ENCODE assay signal across 8 mouse cellular contexts in genomic region chr11:70074379-70075071, GRCm38 (mm10). TPM values are rescaled to one million over a fixed set of nuclear protein-coding genes. Genes with fewer than 3 reads are reported as not detected.
DNase-seq lines count a peak whose midpoint lies in the region; ATAC-seq and TF ChIP-seq lines count a peak whose summit lies in the region.

No protein-coding gene starts in this region.

- 0 out of 2 replicates have a peak, but pooled peaks have one; percentile 20 for ATAC-seq in embryonic facial prominence, embryonic 13.5 days (ENCODE audit: insufficient number of reproducible peaks, insufficient read depth, low FRiP score, low TSS enrichment, low read depth)
- peak; percentile 72 for ATAC-seq in heart, embryonic 12.5 days (ENCODE audit: insufficient number of reproducible peaks, low FRiP score)
- ATAC-seq in liver, embryonic 15.5 days (ENCODE audit: insufficient read depth) = no peak
- ATAC-seq in stomach, embryonic 15.5 days (ENCODE audit: insufficient read depth, low FRiP score, low read depth) = no peak; the same call in 1 of the 2 replicates

- peak; percentile 89 for DNase-seq in adrenal gland, postnatal 25 days
- peak; percentile 86 to 94 for DNase-seq in kidney, postnatal 25 days
- peak; percentile 72 for DNase-seq in neural tube, embryonic 10.5 days (ENCODE audit: extremely low spot score, low spot score)

- 37% methylated on average over 17 of the region's 17 CpGs for WGBS in embryonic facial prominence, embryonic 13.5 days
- 32% methylated on average over 17 of the region's 17 CpGs for WGBS in heart, embryonic 12.5 days
- 29% methylated on average over 17 of the region's 17 CpGs for WGBS in liver, embryonic 15.5 days (ENCODE audit: insufficient replicate concordance)
- 33% methylated on average over 17 of the region's 17 CpGs for WGBS in stomach, embryonic 15.5 days

- H3K79me3 ChIP-seq in C2C12 (ENCODE audit: low read depth) = no peaks in the 10 kb centered on the region

- peak; percentile 90 for TF ChIP-seq CTCF in C2C12 (IDR thresholded peaks at IDR 0.05; ENCODE audit: control insufficient read depth, insufficient read depth, insufficient read length)

- H3K79me2 ChIP-seq in C2C12 (ENCODE audit: control insufficient read depth, insufficient read depth) = no peaks in the 10 kb centered on the region

- no peak overlapping the region for H3K27ac ChIP-seq in embryonic facial prominence, embryonic 13.5 days
- H3K27ac ChIP-seq in heart, embryonic 12.5 days (ENCODE audit: poor library complexity, severe bottlenecking) = 0 out of 2 replicates have a peak overlapping the region, but pooled peaks have one; percentile 31
- H3K27ac ChIP-seq in liver, embryonic 15.5 days (replicated peaks) = peak overlapping the region; percentile 78
- H3K27ac ChIP-seq in stomach, embryonic 15.5 days = no peak overlapping the region

- H3K36me3 ChIP-seq in C2C12 (ENCODE audit: control insufficient read depth, insufficient read depth) = no peaks in the 10 kb centered on the region
- no peaks in the 10 kb centered on the region for H3K36me3 ChIP-seq in embryonic facial prominence, embryonic 13.5 days
- no peaks in the 10 kb centered on the region for H3K36me3 ChIP-seq in heart, embryonic 12.5 days
- no peaks in the 10 kb centered on the region for H3K36me3 ChIP-seq in liver, embryonic 15.5 days (replicated peaks)
- H3K36me3 ChIP-seq in stomach, embryonic 15.5 days = no peaks in the 10 kb centered on the region

- H3K4me3 ChIP-seq in C2C12 (ENCODE audit: insufficient read depth, poor library complexity, severe bottlenecking) = no peak overlapping the region
- no peak overlapping the region for H3K4me3 ChIP-seq in embryonic facial prominence, embryonic 13.5 days
- no peak overlapping the region for H3K4me3 ChIP-seq in heart, embryonic 12.5 days
- no peak overlapping the region for H3K4me3 ChIP-seq in liver, embryonic 15.5 days (replicated peaks)
- no peak overlapping the region for H3K4me3 ChIP-seq in stomach, embryonic 15.5 days (replicated peaks)

- H3K4me2 ChIP-seq in embryonic facial prominence, embryonic 13.5 days = peak overlapping the region; percentile 33; the same call in 1 of the 2 replicates
- peak overlapping the region; percentile 26 for H3K4me2 ChIP-seq in heart, embryonic 12.5 days
- H3K4me2 ChIP-seq in liver, embryonic 15.5 days = peak overlapping the region; percentile 51
- H3K4me2 ChIP-seq in stomach, embryonic 15.5 days = 0 out of 2 replicates have a peak overlapping the region, but pooled peaks have one; percentile 26

- H3K4me1 ChIP-seq in embryonic facial prominence, embryonic 13.5 days = peaks cover 3% of the 10 kb centered on the region; the same call in 1 of the 2 replicates
- 0 out of 2 replicates have a peak, but pooled peaks cover 5% of the 10 kb centered on the region for H3K4me1 ChIP-seq in heart, embryonic 12.5 days (replicated peaks)
- peaks cover 45% of the 10 kb centered on the region for H3K4me1 ChIP-seq in liver, embryonic 15.5 days (replicated peaks)
- no peaks in the 10 kb centered on the region for H3K4me1 ChIP-seq in stomach, embryonic 15.5 days

- H3K9me3 ChIP-seq in embryonic facial prominence, embryonic 13.5 days = no peaks in the 10 kb centered on the region
- no peaks in the 10 kb centered on the region for H3K9me3 ChIP-seq in heart, embryonic 12.5 days (replicated peaks)
- no peaks in the 10 kb centered on the region for H3K9me3 ChIP-seq in liver, embryonic 15.5 days (replicated peaks)
- H3K9me3 ChIP-seq in stomach, embryonic 15.5 days = no peaks in the 10 kb centered on the region

- H3K27me3 ChIP-seq in C2C12 (ENCODE audit: control insufficient read depth, insufficient read depth, insufficient read length) = no peaks in the 10 kb centered on the region
- 0 out of 2 replicates have a peak, but pooled peaks cover 4% of the 10 kb centered on the region for H3K27me3 ChIP-seq in embryonic facial prominence, embryonic 13.5 days
- 0 out of 2 replicates have a peak, but pooled peaks cover 6% of the 10 kb centered on the region for H3K27me3 ChIP-seq in heart, embryonic 12.5 days (replicated peaks)
- 0 out of 2 replicates have a peak, but pooled peaks cover 6% of the 10 kb centered on the region for H3K27me3 ChIP-seq in liver, embryonic 15.5 days
- no peaks in the 10 kb centered on the region for H3K27me3 ChIP-seq in stomach, embryonic 15.5 days (replicated peaks)

- no peak overlapping the region for H3K9ac ChIP-seq in embryonic facial prominence, embryonic 13.5 days
- H3K9ac ChIP-seq in heart, embryonic 12.5 days = no peak overlapping the region
- H3K9ac ChIP-seq in liver, embryonic 15.5 days = no peak overlapping the region
- no peak overlapping the region for H3K9ac ChIP-seq in stomach, embryonic 15.5 days

- peak overlapping the region; percentile 51 for H3ac ChIP-seq in C2C12 (ENCODE audit: control insufficient read depth, insufficient read length, low read depth)

TF ChIP-seq in C2C12, 6 proteins besides CTCF, POLR2A, EP300 and RAD21:
- peak; percentile 68 for TF ChIP-seq MAX (IDR thresholded peaks at IDR 0.05)
- no peak for TF ChIP-seq USF1 (IDR thresholded peaks at IDR 0.05; ENCODE audit: low read depth)
- TF ChIP-seq CEBPB (IDR thresholded peaks at IDR 0.05; ENCODE audit: low read depth) = peak; percentile 99

RNA-seq across cellular contexts. Expression of gene Asgr2, which starts 17.9 kb away (rescaled TPM):
- polyA plus RNA-seq in C2C12 (2012; fragmentation: generic; extraction: Trizol) = 1.3 TPM
- 2.9 and 4.1 TPM in 2 replicates for total RNA-seq in adrenal gland, postnatal 25 days (2021)
- not detected in 2 replicates for polyA plus RNA-seq in embryonic facial prominence, embryonic 13.5 days (2015; fragmentation: Nextera tagmentation; extraction: Ambion mirVana)
- not detected in 2 replicates for polyA plus RNA-seq in heart, embryonic 12.5 days (2016; fragmentation: Nextera tagmentation; extraction: Ambion mirVana)
- 10.7 and 13.0 TPM in 2 replicates for polyA plus RNA-seq in liver, embryonic 15.5 days (2015; fragmentation: Nextera tagmentation; extraction: Ambion mirVana)
- polyA plus RNA-seq in stomach, embryonic 15.5 days (2015; fragmentation: Nextera tagmentation; extraction: Ambion mirVana) = 0.81 and 0.85 TPM in 2 replicates

RNA-seq across cellular contexts. Expression of gene Asgr1, which starts 20.6 kb away (rescaled TPM):
- polyA plus RNA-seq in C2C12 (2012; fragmentation: generic; extraction: Trizol) = 4.0 TPM
- total RNA-seq in adrenal gland, postnatal 25 days (2021) = 0.91 and 3.4 TPM in 2 replicates
- polyA plus RNA-seq in embryonic facial prominence, embryonic 13.5 days (2015; fragmentation: Nextera tagmentation; extraction: Ambion mirVana) = 0.24 and 0.47 TPM in 2 replicates
- 0.15 and 0.19 TPM in 2 replicates for polyA plus RNA-seq in heart, embryonic 12.5 days (2016; fragmentation: Nextera tagmentation; extraction: Ambion mirVana)
- 6.8 and 7.3 TPM in 2 replicates for polyA plus RNA-seq in liver, embryonic 15.5 days (2015; fragmentation: Nextera tagmentation; extraction: Ambion mirVana)
- polyA plus RNA-seq in stomach, embryonic 15.5 days (2015; fragmentation: Nextera tagmentation; extraction: Ambion mirVana) = 0.30 and 0.96 TPM in 2 replicates

RNA-seq across cellular contexts. Expression of gene Mgl2, which starts 55.6 kb away (rescaled TPM):
- polyA plus RNA-seq in C2C12 (2012; fragmentation: generic; extraction: Trizol) = 1.8 TPM
- total RNA-seq in adrenal gland, postnatal 25 days (2021) = 2.2 and 2.6 TPM in 2 replicates
- 0.25 and 0.50 TPM in 2 replicates for polyA plus RNA-seq in embryonic facial prominence, embryonic 13.5 days (2015; fragmentation: Nextera tagmentation; extraction: Ambion mirVana)
- 0.24 TPM in 1 of 2 replicates, not detected in the other for polyA plus RNA-seq in heart, embryonic 12.5 days (2016; fragmentation: Nextera tagmentation; extraction: Ambion mirVana)
- 2.6 and 2.9 TPM in 2 replicates for polyA plus RNA-seq in liver, embryonic 15.5 days (2015; fragmentation: Nextera tagmentation; extraction: Ambion mirVana)
- 0.50 and 1.0 TPM in 2 replicates for polyA plus RNA-seq in stomach, embryonic 15.5 days (2015; fragmentation: Nextera tagmentation; extraction: Ambion mirVana)

RNA-seq across cellular contexts. Expression of gene Dlg4, which starts 57.8 kb away (rescaled TPM):
- 25.3 TPM for polyA plus RNA-seq in C2C12 (2012; fragmentation: generic; extraction: Trizol)
- 30.7 and 31.0 TPM in 2 replicates for total RNA-seq in adrenal gland, postnatal 25 days (2021)
- polyA plus RNA-seq in embryonic facial prominence, embryonic 13.5 days (2015; fragmentation: Nextera tagmentation; extraction: Ambion mirVana) = 13.1 and 13.5 TPM in 2 replicates
- 4.2 and 6.0 TPM in 2 replicates for polyA plus RNA-seq in heart, embryonic 12.5 days (2016; fragmentation: Nextera tagmentation; extraction: Ambion mirVana)
- 0.63 and 0.93 TPM in 2 replicates for polyA plus RNA-seq in liver, embryonic 15.5 days (2015; fragmentation: Nextera tagmentation; extraction: Ambion mirVana)
- polyA plus RNA-seq in stomach, embryonic 15.5 days (2015; fragmentation: Nextera tagmentation; extraction: Ambion mirVana) = 8.2 and 9.7 TPM in 2 replicates

RNA-seq across cellular contexts. Expression of gene Acadvl, which starts 59.3 kb away (rescaled TPM):
- polyA plus RNA-seq in C2C12 (2012; fragmentation: generic; extraction: Trizol) = 87.8 TPM
- total RNA-seq in adrenal gland, postnatal 25 days (2021) = 391 and 422 TPM in 2 replicates
- polyA plus RNA-seq in embryonic facial prominence, embryonic 13.5 days (2015; fragmentation: Nextera tagmentation; extraction: Ambion mirVana) = 78.2 and 82.3 TPM in 2 replicates
- polyA plus RNA-seq in heart, embryonic 12.5 days (2016; fragmentation: Nextera tagmentation; extraction: Ambion mirVana) = 126 and 129 TPM in 2 replicates
- 111 and 124 TPM in 2 replicates for polyA plus RNA-seq in liver, embryonic 15.5 days (2015; fragmentation: Nextera tagmentation; extraction: Ambion mirVana)
- polyA plus RNA-seq in stomach, embryonic 15.5 days (2015; fragmentation: Nextera tagmentation; extraction: Ambion mirVana) = 84.8 and 95.4 TPM in 2 replicates

Comparison
In these comparisons a context has a peak if more than half of its experiments do, and no peak if none do; other contexts are left out.
1. ATAC-seq: peak in embryonic facial prominence, embryonic 13.5 days (single experiment) and heart, embryonic 12.5 days (single experiment); none in liver, embryonic 15.5 days (single experiment) and stomach, embryonic 15.5 days (single experiment).
2. H3K27ac ChIP-seq: peak in heart, embryonic 12.5 days (single experiment) and liver, embryonic 15.5 days (single experiment); none in embryonic facial prominence, embryonic 13.5 days (single experiment) and stomach, embryonic 15.5 days (single experiment).
3. Peak in every context shown above with its lines, with median percentiles within 50 percentile points of each other: DNase-seq and H3K4me2 ChIP-seq.